9 mouse cellular contexts compared by ENCODE assay signal in genomic region chr17:84085232-84085631, GRCm38 (mm10).
DNase-seq lines count a peak whose midpoint lies in the region; ATAC-seq and TF ChIP-seq lines count a peak whose summit lies in the region.
"Had no signal": no experiment of that assay in that cellular context is flagged by ENCODE, and none has a peak within 500 bp of the region (broad histone marks: within the 10 kb centered on the region; RNA-seq: fewer than 3 reads in every experiment).

No protein-coding gene starts in this region.

- H3K4me2 ChIP-seq in liver, embryonic 14.5 days (ENCODE audit: low read depth) = no peak overlapping the region
- H3K4me2 ChIP-seq in liver, embryonic 12.5 days = no peak overlapping the region
- no peak overlapping the region for H3K4me2 ChIP-seq in embryonic facial prominence, embryonic 13.5 days
- no peak overlapping the region for H3K4me2 ChIP-seq in limb, embryonic 14.5 days (replicated peaks; ENCODE audit: low read depth, low read length, severe bottlenecking)
- H3K4me2 ChIP-seq: liver, embryonic 15.5 days had no signal

- WGBS in liver, embryonic 14.5 days (ENCODE audit: insufficient replicate concordance) = 71% methylated on average over 10 of the region's 10 CpGs
- WGBS in liver, embryonic 12.5 days (ENCODE audit: insufficient replicate concordance) = 78% methylated on average over 10 of the region's 10 CpGs
- WGBS in embryonic facial prominence, embryonic 13.5 days = 76% methylated on average over 10 of the region's 10 CpGs
- 83% methylated on average over 10 of the region's 10 CpGs for WGBS in limb, embryonic 14.5 days

- TF ChIP-seq POLR2A in limb, embryonic 14.5 days (IDR thresholded peaks at IDR 0.05; ENCODE audit: borderline replicate concordance, extremely low read depth, insufficient read depth, insufficient read length) = no peak

- no peak overlapping the region for H3K27ac ChIP-seq in liver, embryonic 14.5 days
- no peak overlapping the region for H3K27ac ChIP-seq in liver, embryonic 12.5 days
- H3K27ac ChIP-seq in embryonic facial prominence, embryonic 13.5 days = peak overlapping the region; percentile 84; the same call in 1 of the 2 replicates
- 0 out of 2 replicates have a peak overlapping the region, but pooled peaks have one; percentile 43 for H3K27ac ChIP-seq in limb, embryonic 14.5 days (replicated peaks; ENCODE audit: low read depth, low read length)
- H3K27ac ChIP-seq: liver, embryonic 15.5 days had no signal

- H3K9me3 ChIP-seq in liver, embryonic 14.5 days (ENCODE audit: control insufficient read depth, low read length) = no peaks in the 10 kb centered on the region
- no peaks in the 10 kb centered on the region for H3K9me3 ChIP-seq in liver, embryonic 12.5 days (replicated peaks)
- H3K9me3 ChIP-seq in embryonic facial prominence, embryonic 13.5 days = no peaks in the 10 kb centered on the region
- H3K9me3 ChIP-seq in limb, embryonic 14.5 days (ENCODE audit: control insufficient read depth, low read length) = no peaks in the 10 kb centered on the region
- H3K9me3 ChIP-seq: liver, embryonic 15.5 days had no signal

- no peak for TF ChIP-seq CTCF in liver, embryonic 14.5 days (IDR thresholded peaks at IDR 0.05; ENCODE audit: low read depth)

- DNase-seq in cerebellum, postnatal 10 days = peak; percentile 63 to 74
- no peak for DNase-seq in cerebellum, adult 9-10 months
- DNase-seq in liver, embryonic 14.5 days (ENCODE audit: low read depth in 3 of 3, low spot score in 3 of 3) = no peak
- DNase-seq in limb, embryonic 14.5 days (ENCODE audit: low spot score) = no peak
- no peak for DNase-seq in frontal cortex, postnatal 14 days (ENCODE audit: low spot score in 2 of 2)

- ATAC-seq in liver, embryonic 14.5 days (ENCODE audit: insufficient read depth) = 0 out of 2 replicates have a peak, but pooled peaks have one; percentile 21
- no peak for ATAC-seq in liver, embryonic 12.5 days
- ATAC-seq in embryonic facial prominence, embryonic 13.5 days (ENCODE audit: insufficient number of reproducible peaks, insufficient read depth, low FRiP score, low TSS enrichment, low read depth) = no peak
- ATAC-seq in limb, embryonic 14.5 days (ENCODE audit: low FRiP score, low read depth) = no peak
- ATAC-seq in granulocyte monocyte progenitor cell, adult 5-6 weeks (replicated peaks; ENCODE audit: poor library complexity, severe bottlenecking) = no peak

- H3K9ac ChIP-seq in liver, embryonic 14.5 days (replicated peaks) = no peak overlapping the region
- H3K9ac ChIP-seq in liver, embryonic 12.5 days = no peak overlapping the region
- no peak overlapping the region for H3K9ac ChIP-seq in embryonic facial prominence, embryonic 13.5 days
- H3K9ac ChIP-seq in limb, embryonic 14.5 days (ENCODE audit: low read depth, low read length, severe bottlenecking) = no peak overlapping the region
- H3K9ac ChIP-seq: liver, embryonic 15.5 days had no signal

- H3K36me3 ChIP-seq in liver, embryonic 14.5 days (replicated peaks; ENCODE audit: control insufficient read depth, insufficient read depth, low read depth) = no peaks in the 10 kb centered on the region
- no peaks in the 10 kb centered on the region for H3K36me3 ChIP-seq in liver, embryonic 12.5 days
- no peaks in the 10 kb centered on the region for H3K36me3 ChIP-seq in embryonic facial prominence, embryonic 13.5 days
- no peaks in the 10 kb centered on the region for H3K36me3 ChIP-seq in limb, embryonic 14.5 days (ENCODE audit: control insufficient read depth, insufficient read depth, low read length)
- H3K36me3 ChIP-seq: liver, embryonic 15.5 days had no signal

- no peak overlapping the region for H3K4me3 ChIP-seq in liver, embryonic 14.5 days (ENCODE audit: insufficient read depth in 1 of 2, low read depth in 2 of 2, low read length in 2 of 2)
- H3K4me3 ChIP-seq in liver, embryonic 12.5 days = no peak overlapping the region
- H3K4me3 ChIP-seq in embryonic facial prominence, embryonic 13.5 days = no peak overlapping the region
- no peak overlapping the region for H3K4me3 ChIP-seq in limb, embryonic 14.5 days (replicated peaks; ENCODE audit: low read length)
- H3K4me3 ChIP-seq: liver, embryonic 15.5 days had no signal

- TF ChIP-seq EP300 in liver, embryonic 14.5 days (IDR thresholded peaks at IDR 0.05; ENCODE audit: low read depth) = no peak

- H3K4me1 ChIP-seq in liver, embryonic 14.5 days (replicated peaks; ENCODE audit: control insufficient read depth in 2 of 2, insufficient read depth in 2 of 2, low read length in 1 of 2) = peaks cover 0 to 9% of the 10 kb centered on the region in 2 experiments; a peak in 1 of 4 replicates
- peaks cover 5% of the 10 kb centered on the region; the same call in 1 of the 2 replicates for H3K4me1 ChIP-seq in liver, embryonic 12.5 days
- H3K4me1 ChIP-seq in embryonic facial prominence, embryonic 13.5 days = peaks cover 65% of the 10 kb centered on the region
- H3K4me1 ChIP-seq in limb, embryonic 14.5 days (ENCODE audit: control insufficient read depth, insufficient read depth, low read length) = peaks cover 38% of the 10 kb centered on the region

- H3K27me3 ChIP-seq in liver, embryonic 14.5 days (ENCODE audit: control insufficient read depth, insufficient read depth, low read length) = no peaks in the 10 kb centered on the region
- no peaks in the 10 kb centered on the region for H3K27me3 ChIP-seq in liver, embryonic 12.5 days (replicated peaks)
- no peaks in the 10 kb centered on the region for H3K27me3 ChIP-seq in embryonic facial prominence, embryonic 13.5 days
- no peaks in the 10 kb centered on the region for H3K27me3 ChIP-seq in limb, embryonic 14.5 days (ENCODE audit: control insufficient read depth, insufficient read depth, low read length)
- H3K27me3 ChIP-seq: liver, embryonic 15.5 days had no signal

Comparison
In these comparisons a context has a peak if more than half of its experiments do, and no peak if none do; other contexts are left out.
1. DNase-seq: peak in cerebellum, postnatal 10 days (2 of 2); none in cerebellum, adult 9-10 months (single experiment), liver, embryonic 14.5 days (0 of 3), limb, embryonic 14.5 days (single experiment) and frontal cortex, postnatal 14 days (0 of 2).
2. H3K27ac ChIP-seq: peak in embryonic facial prominence, embryonic 13.5 days (single experiment) and limb, embryonic 14.5 days (single experiment); none in liver, embryonic 14.5 days (single experiment) and liver, embryonic 12.5 days (single experiment).